Mouse (Mus musculus) R1 (cell line): ENCODE measurements around the gene P3h2.

Experiments used
- DNase-seq: peaks from one replicate; pipeline ENCODE4 v3.0.0-alpha.2; 2018; ENCODE audit warnings: low read depth, low spot score

Gene P3h2

GRCm38 (mm10) chr16:26070376-26070775 is 35.2 kb downstream of the P3h2 start:
- DNase-seq = no peak

DNA sequence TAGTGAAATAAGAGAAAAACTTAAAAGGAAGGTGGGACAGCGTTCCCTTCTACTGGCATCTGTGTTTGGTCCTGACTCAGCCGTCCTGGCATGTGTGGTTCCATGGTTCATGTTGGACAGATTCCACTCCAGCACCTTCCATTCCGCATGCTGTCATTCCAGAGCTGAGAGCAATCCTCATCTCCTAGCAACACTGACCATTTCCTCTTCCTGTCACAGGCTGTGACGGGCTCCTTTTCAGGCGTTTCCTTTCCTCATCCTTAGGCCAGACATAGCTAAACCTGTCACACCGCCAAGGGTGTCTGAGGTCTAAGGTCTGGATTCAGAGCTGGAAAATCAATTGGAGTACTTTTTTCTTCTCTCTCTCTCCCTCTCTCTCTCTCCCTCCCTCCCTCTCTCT is 40.5 kb downstream of the P3h2 start:
- peak; percentile 44 for DNase-seq

- DNase-seq = no peak
Observed at GRCm38 (mm10) chr16:26060239-26061085, 45.1 kb downstream of the P3h2 start.

DNA sequence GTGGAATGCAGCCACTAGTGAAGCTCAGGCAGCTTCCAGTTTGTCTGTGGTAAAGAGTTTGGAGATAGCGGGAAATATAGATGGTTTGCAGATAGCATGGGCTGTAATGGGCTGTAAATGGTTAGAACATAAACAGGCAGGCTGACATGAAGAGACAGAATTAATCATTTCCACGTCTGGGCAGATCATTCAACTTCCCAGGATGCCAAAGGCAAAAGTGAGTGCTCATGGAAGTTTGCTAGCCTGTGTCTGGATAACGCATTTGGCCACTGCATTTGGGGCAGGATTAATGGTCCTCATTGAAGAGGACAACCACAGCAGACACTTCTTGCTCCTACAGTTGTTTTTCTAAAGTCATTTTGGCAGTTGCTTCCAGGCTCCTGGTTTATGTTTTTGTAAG is 52.0 kb downstream of the P3h2 start:
- no peak for DNase-seq

DNA sequence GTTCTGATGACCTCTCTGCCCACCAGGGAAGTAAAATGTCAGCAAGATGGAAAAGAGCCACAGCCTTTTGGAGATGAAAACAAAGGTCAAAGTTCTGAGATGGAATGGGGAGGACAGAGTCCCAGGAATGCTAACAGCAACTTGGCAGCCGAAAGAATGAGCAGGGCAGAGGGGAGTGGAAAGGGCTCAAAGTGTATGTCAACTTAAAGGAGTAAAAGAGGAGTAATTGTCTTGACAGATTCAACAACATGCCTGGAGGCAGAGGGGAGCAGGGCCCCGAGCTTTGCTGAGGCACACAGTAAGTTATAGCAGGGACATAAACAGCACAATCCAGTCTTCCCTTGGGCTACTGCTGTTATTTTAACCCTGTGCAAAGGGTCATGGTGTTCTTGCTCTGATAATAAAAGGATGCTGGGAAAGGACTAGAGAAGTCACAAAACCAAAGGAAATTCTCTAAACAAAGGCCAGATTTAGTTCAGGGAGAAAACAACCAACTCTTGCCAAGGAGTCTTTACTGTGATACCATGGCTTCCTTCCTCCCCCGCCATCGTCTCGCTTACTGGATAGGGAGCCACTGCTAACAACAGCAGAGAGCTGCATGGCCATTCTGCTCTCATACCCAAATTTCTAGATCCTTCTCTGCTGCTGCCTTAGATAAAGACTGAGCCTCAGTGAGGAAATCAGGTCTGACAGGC is 56.0 kb downstream of the P3h2 start:
- no peak for DNase-seq

DNA sequence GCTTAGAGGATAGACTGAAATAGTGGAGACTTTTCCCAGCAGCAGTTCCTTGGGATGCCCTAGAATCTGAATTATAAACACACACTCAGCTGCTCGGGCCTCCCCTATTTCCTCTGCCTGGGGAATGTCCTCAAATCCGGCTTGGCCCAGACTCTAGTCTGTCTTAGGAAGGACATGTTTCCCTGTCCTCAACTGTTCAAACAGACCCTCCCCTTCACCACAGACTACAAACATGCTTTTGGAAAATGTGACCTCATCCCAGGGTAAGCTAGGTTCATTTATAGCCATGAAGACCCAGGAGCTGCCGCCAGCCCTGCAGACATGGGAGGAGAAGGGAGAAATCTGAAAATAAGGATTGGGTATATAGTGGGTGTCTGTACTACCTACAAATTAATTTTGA is 57.7 kb downstream of the P3h2 start:
- no peak for DNase-seq

GRCm38 (mm10) chr16:26047396-26047795 is 58.2 kb downstream of the P3h2 start:
- DNase-seq = no peak

GRCm38 (mm10) chr16:26041929-26042303 is 63.7 kb downstream of the P3h2 start:
- DNase-seq = no peak

DNA sequence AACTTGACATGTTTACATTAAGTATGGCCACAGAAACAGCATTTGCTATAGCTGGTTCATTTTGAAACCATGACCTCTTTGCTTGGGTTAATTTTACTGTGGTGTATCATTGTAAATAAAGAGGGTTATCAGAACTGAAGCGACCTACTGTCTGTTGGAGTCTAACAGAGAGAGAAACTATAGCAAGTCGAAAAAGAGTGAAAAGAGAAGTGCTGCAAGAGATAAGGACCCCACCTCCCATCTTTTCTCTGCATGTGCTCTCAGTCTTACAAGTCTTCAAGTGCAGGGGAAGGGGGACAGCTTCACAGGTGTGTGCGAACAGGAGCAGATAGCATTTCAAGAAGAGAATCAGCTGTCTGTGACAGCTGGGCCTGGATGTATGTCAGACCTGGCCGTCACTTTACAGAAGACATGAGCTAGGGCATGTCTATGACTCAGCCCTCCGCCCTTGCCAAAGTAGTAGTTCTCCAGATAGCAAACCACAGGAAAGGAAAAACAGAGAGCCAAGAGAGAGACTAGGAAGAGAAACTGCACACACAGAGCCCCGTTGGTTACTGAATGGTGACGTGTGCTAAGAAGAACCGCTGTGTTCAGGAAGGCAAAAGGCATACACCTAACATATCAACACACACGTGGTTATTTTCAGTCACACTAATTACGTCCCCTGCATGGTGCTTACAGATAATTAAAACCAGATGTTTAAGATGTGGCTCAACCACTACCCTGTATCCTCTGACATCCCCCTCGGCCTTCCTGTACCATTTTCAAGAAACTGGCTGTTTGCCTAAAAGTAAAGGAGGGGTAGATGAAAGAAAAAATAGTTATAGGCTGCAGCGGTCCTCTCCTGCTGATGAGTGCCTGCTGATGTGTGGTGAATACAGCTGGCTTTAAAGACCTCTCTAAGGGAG is 64.3 kb downstream of the P3h2 start:
- no peak for DNase-seq

GRCm38 (mm10) chr16:26039320-26039719 is 66.3 kb downstream of the P3h2 start:
- no peak for DNase-seq

- no peak for DNase-seq
Observed at GRCm38 (mm10) chr16:26035525-26035924, 70.1 kb downstream of the P3h2 start.

DNA sequence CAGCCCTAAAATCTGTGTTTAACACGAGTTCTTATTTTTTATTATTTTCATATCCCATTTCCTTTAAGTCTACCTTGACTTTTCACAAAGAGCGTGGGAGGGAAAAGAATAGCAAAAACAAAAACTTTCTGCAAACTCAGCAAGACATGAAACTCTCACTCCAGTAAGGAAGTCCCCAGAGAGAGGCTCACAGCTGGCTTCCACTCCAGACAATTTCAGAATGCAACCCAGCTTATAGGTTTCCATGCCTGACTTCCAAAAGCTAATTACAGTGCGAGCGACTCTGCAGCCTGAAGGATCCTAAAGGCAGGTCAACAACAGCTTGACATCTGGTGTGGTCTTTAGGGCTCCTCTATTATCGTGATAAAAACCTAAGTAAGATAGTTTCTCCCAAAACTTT is 70.5 kb downstream of the P3h2 start:
- DNase-seq = no peak

GRCm38 (mm10) chr16:26029424-26030012 is 76.1 kb downstream of the P3h2 start:
- no peak for DNase-seq

DNA sequence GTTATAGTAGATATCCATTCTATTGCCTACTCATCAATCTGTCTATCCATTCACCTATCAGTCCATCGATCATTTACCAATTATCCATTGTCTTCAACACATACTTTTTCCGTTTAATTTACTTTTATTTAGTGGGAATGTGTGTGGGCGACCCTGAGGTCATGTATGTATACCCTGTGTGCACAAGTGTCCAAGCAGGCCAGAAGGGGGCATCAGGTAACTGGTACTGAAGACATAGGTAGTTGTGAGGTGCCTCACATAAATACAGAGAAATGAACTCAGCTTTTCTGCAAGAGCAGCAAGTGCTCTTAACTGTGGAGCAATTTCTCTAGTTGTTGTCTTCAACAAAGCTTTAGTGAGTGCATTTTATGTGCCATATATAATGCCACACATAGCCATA is 79.2 kb downstream of the P3h2 start:
- no peak for DNase-seq

DNA sequence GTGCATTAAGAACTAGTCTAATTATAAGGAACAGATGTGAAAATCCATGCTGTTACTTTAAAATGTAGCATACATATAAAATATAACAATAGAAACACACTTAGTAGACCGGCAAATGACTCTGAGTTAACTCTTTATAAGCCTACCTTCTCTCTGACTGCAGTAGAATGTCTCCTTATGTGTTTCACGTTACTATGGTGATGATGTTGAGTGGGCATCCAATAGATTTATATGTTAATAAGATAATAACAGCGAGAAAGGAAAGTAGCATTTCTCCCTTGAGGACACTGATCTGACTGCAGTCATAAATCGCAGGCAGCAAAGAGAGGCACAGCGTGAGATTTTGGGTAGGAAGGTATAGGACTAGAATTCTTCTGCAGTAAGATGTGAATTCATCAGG is 81.0 kb downstream of the P3h2 start:
- DNase-seq = no peak

- no peak for DNase-seq
Observed at GRCm38 (mm10) chr16:26023352-26023751, 82.2 kb downstream of the P3h2 start.

DNA sequence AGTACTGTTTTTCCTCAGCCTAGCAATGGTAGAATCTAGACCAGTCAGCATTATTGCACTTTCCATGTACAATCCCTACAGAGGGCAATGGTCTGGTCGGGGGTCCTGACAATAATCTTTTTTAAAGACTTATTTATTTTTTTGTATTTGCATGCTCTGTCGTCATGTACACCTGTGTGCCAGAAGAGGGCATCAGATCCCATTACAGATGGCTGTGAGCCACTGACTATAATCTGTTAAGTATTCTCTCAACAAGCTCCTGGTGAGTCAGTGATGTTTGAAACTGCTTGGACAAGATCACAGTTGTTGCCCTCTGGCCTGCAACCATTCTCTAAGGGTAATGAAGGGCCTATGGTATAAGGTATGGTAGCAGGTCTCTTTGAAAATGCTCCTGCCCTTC is 83.8 kb downstream of the P3h2 start:
- DNase-seq = no peak

DNA sequence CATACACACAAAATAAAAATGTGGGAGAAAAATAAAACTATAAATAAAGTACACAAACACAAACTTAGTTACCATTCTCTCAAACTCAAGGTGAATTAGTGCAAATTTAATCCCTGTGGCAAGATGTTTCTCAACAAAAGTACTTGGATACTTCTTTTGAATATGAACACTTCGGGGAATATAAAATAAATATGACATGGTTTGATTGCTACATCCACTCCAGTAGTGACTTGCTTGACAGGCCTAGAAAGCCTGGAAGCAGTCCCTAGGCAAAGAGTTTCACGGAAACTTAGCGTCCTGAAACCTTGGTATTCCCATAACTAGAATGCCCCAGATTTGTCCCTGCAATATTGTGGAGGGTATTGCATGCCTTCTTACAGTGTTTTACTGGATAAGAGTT is 99.8 kb downstream of the P3h2 start:
- DNase-seq = no peak

DNA sequence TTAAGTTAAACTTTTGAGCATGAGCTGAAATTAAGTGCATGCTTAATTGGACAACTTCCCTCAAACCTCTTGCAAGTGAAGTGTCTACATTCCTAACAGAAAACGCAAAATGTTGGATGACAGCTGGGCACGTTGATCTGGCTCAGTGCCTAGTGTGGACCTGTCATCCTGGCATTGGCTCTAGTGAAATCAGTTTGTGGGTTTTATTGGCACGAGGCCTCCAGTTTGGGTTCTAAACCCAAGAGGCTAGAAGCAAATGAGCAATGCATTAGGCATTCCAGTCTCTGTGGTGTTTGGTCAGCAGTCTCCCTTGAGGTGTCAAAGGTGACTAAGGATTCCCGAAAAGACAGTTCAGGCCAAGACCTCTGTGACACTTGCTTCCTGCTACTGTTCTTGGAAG is 102.3 kb downstream of the P3h2 start:
- DNase-seq = no peak

DNA sequence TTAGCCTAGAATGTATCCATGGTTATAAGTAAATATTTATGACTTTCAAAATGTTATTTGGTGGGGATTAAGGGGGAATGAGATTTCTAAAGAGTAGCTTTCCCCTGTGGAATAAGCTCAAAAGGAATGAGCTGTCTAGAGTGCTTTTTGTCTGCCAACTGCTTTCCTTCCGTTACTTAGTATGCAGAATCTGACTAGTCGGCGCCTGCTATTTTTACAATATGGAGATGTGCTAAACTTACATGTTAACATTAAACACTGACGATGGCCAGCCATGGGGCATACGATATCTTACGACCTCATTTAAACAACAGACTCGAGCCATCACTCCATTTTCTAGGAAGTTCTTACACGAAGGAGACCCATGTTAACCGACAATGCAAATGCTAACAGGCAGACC is 102.7 kb downstream of the P3h2 start:
- no peak for DNase-seq

DNA sequence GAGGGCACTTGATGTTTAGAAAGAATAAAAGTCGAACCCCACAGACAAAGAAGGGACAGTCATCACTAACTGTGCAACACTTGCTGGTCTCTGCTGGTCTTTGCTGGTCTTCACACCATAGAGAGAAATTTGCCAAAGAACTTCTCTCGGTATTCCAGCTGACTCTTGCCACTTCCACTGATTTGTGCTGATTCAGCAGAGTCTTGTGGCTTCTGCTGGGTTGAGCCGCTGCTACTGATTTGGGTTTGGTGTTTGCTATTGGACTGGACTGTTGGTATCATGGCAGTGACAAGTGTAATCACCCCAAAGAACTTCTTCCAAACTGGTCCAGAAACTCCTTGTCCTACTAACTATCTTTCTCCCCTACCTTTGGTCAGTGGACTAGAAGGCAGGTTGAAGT is 111.0 kb downstream of the P3h2 start:
- DNase-seq = no peak

DNA sequence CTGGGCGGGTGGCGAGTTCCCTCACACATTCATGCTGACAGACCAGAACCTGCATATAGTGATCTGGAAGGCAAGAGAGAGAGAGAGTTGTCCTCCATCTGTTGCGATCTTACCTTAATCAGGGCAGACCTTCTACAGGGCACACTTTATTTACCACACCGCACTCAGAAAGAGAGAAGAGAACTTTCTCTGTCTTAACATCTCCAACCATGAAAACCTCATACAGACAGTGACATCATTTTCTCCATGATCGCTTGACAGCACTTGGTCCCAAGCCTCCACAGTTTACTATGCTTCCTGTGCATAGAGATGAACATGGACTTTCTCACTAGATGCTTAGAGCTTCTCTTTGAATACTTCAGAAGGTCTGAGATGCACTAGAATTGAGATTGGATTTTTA is 118.4 kb downstream of the P3h2 start:
- DNase-seq = no peak
